In the genomic region with DNA sequence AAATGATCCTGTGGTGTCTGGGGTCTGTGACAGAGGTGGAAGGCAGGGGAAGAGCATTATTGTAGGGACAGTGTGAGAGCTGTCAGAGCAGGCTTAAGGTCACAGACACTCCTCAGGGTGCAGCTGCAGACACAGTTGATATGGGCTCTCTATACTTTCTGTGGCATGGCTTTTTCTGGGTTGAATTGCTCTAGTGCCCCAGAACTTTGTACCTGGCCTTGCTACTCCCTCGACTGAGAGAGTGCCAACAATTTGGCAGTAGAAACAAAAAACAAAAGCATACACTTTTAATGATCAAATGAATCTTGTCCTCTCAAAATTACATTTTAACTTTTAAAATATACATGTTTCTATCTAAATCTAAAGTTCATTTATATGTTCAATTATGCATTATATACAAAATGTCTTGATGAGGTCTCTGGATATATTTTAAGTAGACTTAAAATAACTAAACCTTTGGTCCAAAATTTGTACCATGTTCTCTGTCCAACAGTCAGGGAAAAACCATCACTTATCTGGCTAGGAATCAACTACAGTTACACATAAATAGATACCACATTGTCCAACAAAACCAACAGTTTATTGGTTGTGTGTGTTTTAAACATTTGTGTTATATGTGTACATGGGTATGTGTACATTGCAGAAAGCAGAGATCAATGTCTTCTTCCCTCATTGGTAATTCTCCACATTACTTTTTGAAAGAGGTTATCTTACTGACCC, we compare ENCODE assay signal across 28 mouse cellular contexts.
DNase-seq lines count a peak whose midpoint lies in the region; ATAC-seq and TF ChIP-seq lines count a peak whose summit lies in the region.
"Had no signal": no experiment of that assay in that cellular context is flagged by ENCODE, and none has a peak within 500 bp of the region (broad histone marks: within the 10 kb centered on the region; RNA-seq: fewer than 3 reads in every experiment).

No protein-coding gene starts in this region.

- no peaks in the 10 kb centered on the region for H3K27me3 ChIP-seq in kidney, embryonic 15.5 days
- no peaks in the 10 kb centered on the region for H3K27me3 ChIP-seq in liver, adult 2 months (ENCODE audit: control insufficient read depth, insufficient read depth, low read length)
- no peaks in the 10 kb centered on the region for H3K27me3 ChIP-seq in liver, embryonic 12.5 days (replicated peaks)
- H3K27me3 ChIP-seq: CH12.LX; embryonic facial prominence, embryonic 13.5 days; forebrain, embryonic 12.5 days; forebrain, embryonic 15.5 days; heart, embryonic 12.5 days; heart, embryonic 15.5 days; hindbrain, embryonic 13.5 days; Patski had no signal

- no peak overlapping the region for H3K27ac ChIP-seq in kidney, embryonic 15.5 days
- peak overlapping the region; percentile 64 for H3K27ac ChIP-seq in liver, adult 2 months (replicated peaks; ENCODE audit: insufficient read depth, low read depth, low read length)
- no peak overlapping the region for H3K27ac ChIP-seq in liver, embryonic 12.5 days
- H3K27ac ChIP-seq: embryonic facial prominence, embryonic 10.5 days; embryonic facial prominence, embryonic 13.5 days; forebrain, embryonic 12.5 days; forebrain, embryonic 15.5 days; heart, embryonic 15.5 days; hindbrain, embryonic 10.5 days; hindbrain, embryonic 13.5 days had no signal

- TF ChIP-seq POLR2A in liver, adult 2 months (IDR thresholded peaks at IDR 0.05; ENCODE audit: extremely low read depth, insufficient read depth, low read length), result no peak

- no peak overlapping the region for H3K4me3 ChIP-seq in kidney, embryonic 15.5 days (replicated peaks)
- no peak overlapping the region for H3K4me3 ChIP-seq in liver, adult 2 months (ENCODE audit: insufficient read depth, low read depth, low read length)
- H3K4me3 ChIP-seq in liver, embryonic 12.5 days, result no peak overlapping the region
- H3K4me3 ChIP-seq: embryonic facial prominence, embryonic 10.5 days; embryonic facial prominence, embryonic 13.5 days; erythroblast, embryonic 14.5 days; forebrain, embryonic 12.5 days; forebrain, embryonic 15.5 days; heart, embryonic 12.5 days; heart, embryonic 15.5 days; hindbrain, embryonic 10.5 days; hindbrain, embryonic 13.5 days had no signal

- peak; percentile 11 for DNase-seq in kidney, adult 18-20 months
- peak; percentile 76 for DNase-seq in kidney, adult 9 months
- no peak for DNase-seq in kidney, postnatal 4 days
- DNase-seq in liver, adult 2 months (ENCODE audit: extremely low read depth, low read depth, low spot score), result peak; percentile 88
- DNase-seq in embryo, embryonic 9.5 days (ENCODE audit: extremely low spot score), result no peak
- DNase-seq: adrenal gland, postnatal 10 days; adrenal gland, postnatal 36 days; B cell, adult 2 months; cerebellum, adult 2 months; cerebellum, adult 9-11 months; cerebellum, postnatal 25 days; gastrocnemius, postnatal 25 days; heart, postnatal 10 days; heart, postnatal 36 days had no signal

- ATAC-seq in kidney, embryonic 15.5 days (replicated peaks; ENCODE audit: low FRiP score), result no peak
- no peak for ATAC-seq in liver, embryonic 12.5 days
- ATAC-seq: forebrain, embryonic 15.5 days; Patski had no signal

- no peak overlapping the region for H3K4me2 ChIP-seq in kidney, embryonic 15.5 days
- H3K4me2 ChIP-seq in liver, embryonic 12.5 days, result no peak overlapping the region
- H3K4me2 ChIP-seq: embryonic facial prominence, embryonic 13.5 days; forebrain, embryonic 12.5 days; forebrain, embryonic 15.5 days; heart, embryonic 12.5 days; heart, embryonic 15.5 days; hindbrain, embryonic 13.5 days had no signal

- no peak for TF ChIP-seq CTCF in liver, adult 2 months (IDR thresholded peaks at IDR 0.05; ENCODE audit: low read depth, low read length)

- no peak overlapping the region for H3K9ac ChIP-seq in kidney, embryonic 15.5 days
- H3K9ac ChIP-seq in liver, adult 2 months (ENCODE audit: low read depth, low read length), result no peak overlapping the region
- no peak overlapping the region for H3K9ac ChIP-seq in liver, embryonic 12.5 days
- H3K9ac ChIP-seq: embryonic facial prominence, embryonic 13.5 days; forebrain, embryonic 12.5 days; forebrain, embryonic 15.5 days; heart, embryonic 12.5 days; heart, embryonic 15.5 days; hindbrain, embryonic 13.5 days had no signal

- no peaks in the 10 kb centered on the region for H3K9me3 ChIP-seq in kidney, embryonic 15.5 days (replicated peaks)
- no peaks in the 10 kb centered on the region for H3K9me3 ChIP-seq in liver, embryonic 12.5 days (replicated peaks)
- H3K9me3 ChIP-seq: embryonic facial prominence, embryonic 10.5 days; embryonic facial prominence, embryonic 13.5 days; forebrain, embryonic 12.5 days; forebrain, embryonic 15.5 days; heart, embryonic 12.5 days; heart, embryonic 15.5 days; hindbrain, embryonic 10.5 days; hindbrain, embryonic 13.5 days had no signal

- H3K36me3 ChIP-seq in kidney, embryonic 15.5 days, result no peaks in the 10 kb centered on the region
- no peaks in the 10 kb centered on the region for H3K36me3 ChIP-seq in liver, adult 2 months (ENCODE audit: control insufficient read depth, insufficient read depth, low read length)
- no peaks in the 10 kb centered on the region for H3K36me3 ChIP-seq in liver, embryonic 12.5 days
- H3K36me3 ChIP-seq: embryonic facial prominence, embryonic 10.5 days; embryonic facial prominence, embryonic 13.5 days; forebrain, embryonic 12.5 days; forebrain, embryonic 15.5 days; G1E; heart, embryonic 12.5 days; heart, embryonic 15.5 days; hindbrain, embryonic 10.5 days; hindbrain, embryonic 13.5 days had no signal

- no peaks in the 10 kb centered on the region for H3K4me1 ChIP-seq in kidney, embryonic 15.5 days
- H3K4me1 ChIP-seq in liver, adult 2 months (ENCODE audit: control insufficient read depth, insufficient read depth, low read length), result peaks cover 12% of the 10 kb centered on the region
- no peaks in the 10 kb centered on the region for H3K4me1 ChIP-seq in liver, embryonic 12.5 days
- H3K4me1 ChIP-seq: embryonic facial prominence, embryonic 10.5 days; embryonic facial prominence, embryonic 13.5 days; forebrain, embryonic 12.5 days; forebrain, embryonic 15.5 days; heart, embryonic 12.5 days; heart, embryonic 15.5 days; hindbrain, embryonic 10.5 days; hindbrain, embryonic 13.5 days had no signal

- 66% methylated on average over 1 of the region's 1 CpGs for WGBS in kidney, embryonic 15.5 days
- 17% methylated on average over 1 of the region's 1 CpGs for WGBS in liver, adult 2 months
- WGBS in liver, embryonic 12.5 days (ENCODE audit: insufficient replicate concordance), result 36% methylated on average over 1 of the region's 1 CpGs

- no peaks in the 10 kb centered on the region for H3K79me2 ChIP-seq in liver, adult 2 months (ENCODE audit: control insufficient read depth, insufficient read depth, low read length)

Comparison
In these comparisons a context has a peak if more than half of its experiments do, and no peak if none do; other contexts are left out.
1. DNase-seq: peak in kidney, adult 18-20 months (single experiment), kidney, adult 9 months (single experiment) and liver, adult 2 months (single experiment); none in kidney, postnatal 4 days (0 of 2) and embryo, embryonic 9.5 days (single experiment).